Mouse (Mus musculus): ENCODE data around the gene Anks6. TPM values are rescaled to one million over a fixed set of nuclear protein-coding genes. Genes with fewer than 3 reads are reported as not detected.

Gene Anks6
- total and polyA plus RNA-seq, 3 experiments, result not detected

DNA sequence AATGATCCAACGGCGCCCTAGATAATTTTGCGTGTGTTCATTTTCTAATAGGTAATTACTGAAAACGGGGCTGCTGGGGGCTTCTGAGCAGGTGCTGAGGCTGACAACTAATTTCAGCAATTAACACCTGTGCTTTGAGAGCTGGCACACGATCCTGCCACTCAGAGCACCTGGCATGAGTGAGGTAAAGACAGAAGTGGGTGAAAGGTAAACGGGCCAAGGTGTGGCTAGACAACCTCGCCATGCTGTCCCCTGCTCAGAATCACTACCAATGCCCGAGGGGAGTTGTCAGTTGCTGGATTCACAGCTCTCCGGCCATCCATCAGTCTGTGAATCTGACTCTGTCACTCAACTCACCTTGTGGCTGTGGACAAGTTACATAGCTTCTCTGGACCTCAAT is 5.3 kb downstream of the Anks6 start:
- Histone ChIP-seq H3K79me2 (replicated peaks; ENCODE audit: control insufficient read depth, extremely low read depth, insufficient read depth, poor library complexity, severe bottlenecking) (no peaks in the 10 kb centered on the region), H3K27me3 (replicated peaks) (peaks cover 48% of the 10 kb centered on the region), H3K4me2 (ENCODE audit: insufficient read depth, low read depth, poor library complexity, severe bottlenecking) (no peak overlapping the region), H3K4me3 (replicated peaks in 1 of 3; ENCODE audit: low read depth in 2 of 3, low read length in 2 of 3, poor library complexity in 1 of 3) (no peak overlapping the region), H3K4me1 (ENCODE audit: control insufficient read depth in 1 of 2, insufficient read depth in 2 of 2) (peaks cover 0 to 3% of the 10 kb centered on the region in 2 experiments; a peak in 1 of 4 replicates), H3K27ac (ENCODE audit: insufficient read depth, low read depth) (no peak overlapping the region), H3K9me3 (replicated peaks; ENCODE audit: low read length) (peaks cover 6% of the 10 kb centered on the region), H3K9ac (ENCODE audit: insufficient read depth, low read depth) (no peak overlapping the region), H3K36me3 (replicated peaks in 1 of 2; ENCODE audit: control insufficient read depth in 1 of 2, insufficient read depth in 1 of 2, low read length in 1 of 2) (no peaks in the 10 kb centered on the region)
- in situ Hi-C loops (cut with MboI; ENCODE audit: low pct_ligation_motif_present, low pct_unique_long_range_greater_than_20kb, low sequenced_read_pairs) (no loop called here), dilution Hi-C loops (cut with MboI; ENCODE audit: extremely low pct_ligation_motif_present, extremely low pct_unique_long_range_greater_than_20kb, low sequenced_read_pairs) (no loop called here)
- no peak for DNase-seq (ENCODE audit: extremely low read depth)
- no peak for TF ChIP-seq MYC (IDR thresholded peaks at IDR 0.05; ENCODE audit: low read depth, low read length)
- no peak for TF ChIP-seq MAFK (IDR thresholded peaks at IDR 0.05; ENCODE audit: insufficient replicate concordance, low read length)
- TF ChIP-seq EP300 (IDR thresholded peaks at IDR 0.05; ENCODE audit: low read length), result no peak
- TF ChIP-seq ZNF384 (IDR thresholded peaks at IDR 0.05; ENCODE audit: low read depth, low read length), result no peak
- TF ChIP-seq IRF4 (IDR thresholded peaks at IDR 0.05; ENCODE audit: low read depth, low read length), result no peak
- no peak for TF ChIP-seq MAZ (IDR thresholded peaks at IDR 0.05; ENCODE audit: low read depth, low read length)
- TF ChIP-seq UBTF (IDR thresholded peaks at IDR 0.05; ENCODE audit: low read depth, low read length), result no peak
- TF ChIP-seq RCOR1 (conservative IDR thresholded peaks at IDR 0.05; ENCODE audit: low read depth, low read length), result no peak
- no peak for TF ChIP-seq TBP (conservative IDR thresholded peaks at IDR 0.05; ENCODE audit: low read depth, low read length)
- no peak for TF ChIP-seq NELFE (IDR thresholded peaks at IDR 0.05; ENCODE audit: low read depth, low read length)
- no peak for TF ChIP-seq E2F4 (IDR thresholded peaks at IDR 0.05; ENCODE audit: insufficient replicate concordance, low read depth, low read length)
- no peak for TF ChIP-seq CHD2 (IDR thresholded peaks at IDR 0.05; ENCODE audit: low read length)
- no peak for TF ChIP-seq MXI1 (IDR thresholded peaks at IDR 0.05; ENCODE audit: low read depth, low read length)
- no peak for TF ChIP-seq NRF1 (IDR thresholded peaks at IDR 0.05; ENCODE audit: low read depth, low read length)
- no peak for TF ChIP-seq USF1 (IDR thresholded peaks at IDR 0.05; ENCODE audit: low read depth, low read length)

DNA sequence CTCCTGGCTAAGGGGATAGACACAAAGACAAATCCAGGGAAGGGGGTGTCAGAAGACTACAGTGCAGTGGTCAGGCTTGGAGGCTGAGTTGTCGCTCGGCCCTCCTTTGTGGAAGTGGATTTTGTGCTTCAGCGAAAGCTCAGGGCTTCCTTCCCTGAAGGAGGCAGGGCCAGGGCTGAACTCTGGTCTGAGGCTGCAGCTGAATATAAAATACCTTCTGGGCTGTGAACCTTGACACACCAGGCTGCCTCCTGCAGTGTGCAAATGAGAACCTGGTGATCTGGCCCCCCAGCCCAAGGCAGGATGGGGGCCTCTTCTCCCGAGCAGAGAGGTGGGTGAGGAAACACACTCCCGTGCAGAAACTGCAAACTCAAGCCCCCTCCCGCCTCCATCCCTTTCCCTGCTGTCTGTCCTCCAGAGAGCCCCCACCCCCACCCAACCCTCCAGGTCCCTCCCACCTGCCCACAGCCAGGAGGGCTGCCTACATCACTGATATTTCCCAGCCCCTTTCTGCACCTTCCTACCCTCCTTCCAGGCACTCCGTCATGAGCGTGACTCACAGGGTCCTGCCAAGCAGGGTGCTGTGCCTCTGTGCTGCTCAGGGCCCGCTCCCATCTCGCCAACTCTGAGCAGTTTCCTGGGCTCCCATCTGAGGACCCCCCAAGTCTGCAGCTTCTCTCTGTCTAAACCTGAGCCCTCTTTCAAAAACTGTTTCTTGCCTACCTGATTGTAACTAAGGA is 6.4 kb downstream of the Anks6 start:
- peaks cover 58% of the 10 kb centered on the region for H3K27me3 ChIP-seq (replicated peaks)
- no peak for TF ChIP-seq USF1 (IDR thresholded peaks at IDR 0.05; ENCODE audit: low read depth, low read length)

More for the DNA sequence above, 6.4 kb downstream of the Anks6 start:
- Histone ChIP-seq H3K9ac (ENCODE audit: insufficient read depth, low read depth) (no peak overlapping the region), H3K9me3 (replicated peaks; ENCODE audit: low read length) (no peaks in the 10 kb centered on the region), H3K79me2 (replicated peaks; ENCODE audit: control insufficient read depth, extremely low read depth, insufficient read depth, poor library complexity, severe bottlenecking) (no peaks in the 10 kb centered on the region), H3K4me2 (ENCODE audit: insufficient read depth, low read depth, poor library complexity, severe bottlenecking) (no peak overlapping the region), H3K4me3 (replicated peaks in 1 of 3; ENCODE audit: low read depth in 2 of 3, low read length in 2 of 3, poor library complexity in 1 of 3) (no peak overlapping the region), H3K27ac (ENCODE audit: insufficient read depth, low read depth) (no peak overlapping the region), H3K4me1 (ENCODE audit: control insufficient read depth in 1 of 2, insufficient read depth in 2 of 2) (peaks cover 0 to 3% of the 10 kb centered on the region in 2 experiments; a peak in 1 of 4 replicates), H3K36me3 (replicated peaks in 1 of 2; ENCODE audit: control insufficient read depth in 1 of 2, insufficient read depth in 1 of 2, low read length in 1 of 2) (no peaks in the 10 kb centered on the region)
- dilution Hi-C loops (cut with MboI; ENCODE audit: extremely low pct_ligation_motif_present, extremely low pct_unique_long_range_greater_than_20kb, low sequenced_read_pairs), result no loop called here
- DNase-seq (ENCODE audit: extremely low read depth), result no peak
- in situ Hi-C loops (cut with MboI; ENCODE audit: low pct_ligation_motif_present, low pct_unique_long_range_greater_than_20kb, low sequenced_read_pairs), result no loop called here

All from CH12.LX (cell line).